In the genomic region with DNA sequence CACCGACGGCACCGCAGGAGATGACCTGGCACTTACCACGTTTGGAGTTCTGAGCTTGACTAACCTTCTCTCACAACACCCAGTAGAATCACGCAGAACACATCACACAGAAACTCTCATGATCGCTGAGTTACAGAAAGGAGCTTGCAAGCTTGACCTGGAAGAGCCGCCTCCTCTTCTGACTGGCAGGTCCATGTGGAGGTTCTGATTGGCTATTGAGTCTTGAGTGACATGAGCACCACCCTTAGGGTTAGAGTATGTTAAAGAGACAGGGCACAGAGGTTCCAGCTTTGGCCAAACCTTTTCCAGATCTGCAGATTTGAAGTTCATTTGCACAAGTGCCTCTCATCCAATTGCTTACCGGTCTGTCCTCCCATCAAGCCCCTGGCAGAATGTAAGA, we compare ENCODE assay signal across 8 mouse cellular contexts. TPM values are rescaled to one million over a fixed set of nuclear protein-coding genes. Genes with fewer than 3 reads are reported as not detected.
DNase-seq lines count a peak whose midpoint lies in the region; ATAC-seq and TF ChIP-seq lines count a peak whose summit lies in the region.
"Not testable (repeated sequence)": the region's sequence is repeated elsewhere in the genome, so short reads cannot be mapped to it uniquely, and the experiment has no call there.

Gene Gm4631 (minus strand): TSS at position 101 of the 400 bp plus-strand sequence.

- H3K9me3 ChIP-seq in embryonic facial prominence, embryonic 11.5 days (replicated peaks; ENCODE audit: control insufficient read depth, low read length); heart, embryonic 16.5 days (replicated peaks; ENCODE audit: control insufficient read depth, low read length); intestine, embryonic 16.5 days (ENCODE audit: control insufficient read depth, low read length): not testable (repeated sequence)

- not testable (repeated sequence) for DNase-seq in adrenal gland, adult 2 months; embryonic facial prominence, embryonic 11.5 days (ENCODE audit: low spot score); gastrocnemius, adult 2 months; left cerebral cortex, postnatal 10 days (ENCODE audit: extremely low spot score in 1 of 2, low spot score in 2 of 2)

- not testable (repeated sequence) for H3K9ac ChIP-seq in embryonic facial prominence, embryonic 11.5 days (replicated peaks; ENCODE audit: low read length); heart, embryonic 16.5 days (ENCODE audit: low read length); intestine, embryonic 16.5 days (ENCODE audit: low read depth, low read length)

- WGBS in embryonic facial prominence, embryonic 11.5 days: no CpG with 5 or more reads among the region's 8 CpGs
- WGBS in heart, embryonic 16.5 days: no CpG with 5 or more reads among the region's 8 CpGs
- no CpG with 5 or more reads among the region's 8 CpGs for WGBS in intestine, embryonic 16.5 days
- WGBS in macrophage (ENCODE audit: missing documents): no CpG with 5 or more reads among the region's 8 CpGs

- not testable (repeated sequence) for H3K4me3 ChIP-seq in embryonic facial prominence, embryonic 11.5 days (ENCODE audit: low read depth, low read length); gastrocnemius, adult 2 months; heart, embryonic 16.5 days (ENCODE audit: low read length); intestine, embryonic 16.5 days (ENCODE audit: low read length); macrophage (ENCODE audit: inconsistent target)

- H3K27ac ChIP-seq in embryonic facial prominence, embryonic 11.5 days (replicated peaks; ENCODE audit: low read depth, low read length); gastrocnemius, adult 2 months; heart, embryonic 16.5 days (ENCODE audit: low read length); intestine, embryonic 16.5 days (ENCODE audit: low read length); macrophage: not testable (repeated sequence)

- H3K4me2 ChIP-seq in embryonic facial prominence, embryonic 11.5 days (ENCODE audit: low read depth, low read length); heart, embryonic 16.5 days (ENCODE audit: low read depth, low read length); intestine, embryonic 16.5 days (ENCODE audit: low read depth, low read length): not testable (repeated sequence)

- not testable (repeated sequence) for H3K79me2 ChIP-seq in macrophage (ENCODE audit: inconsistent target)

- H3K4me1 ChIP-seq in embryonic facial prominence, embryonic 11.5 days (ENCODE audit: control insufficient read depth, insufficient read depth, low read length); heart, embryonic 16.5 days (ENCODE audit: control insufficient read depth, insufficient read depth, low read length); intestine, embryonic 16.5 days (ENCODE audit: control insufficient read depth, insufficient read depth, low read length): not testable (repeated sequence)

- intact Hi-C loops in gastrocnemius, adult 2 months (cut with DNase I); left cerebral cortex, postnatal 10 days (cut with DNase I): not testable (repeated sequence)

- ATAC-seq in embryonic facial prominence, embryonic 11.5 days (replicated peaks; ENCODE audit: insufficient number of reproducible peaks, low FRiP score, low TSS enrichment, low read depth); heart, embryonic 16.5 days (replicated peaks; ENCODE audit: extremely low read depth, insufficient read depth, low FRiP score); intestine, embryonic 16.5 days; neutrophil, adult 5-6 weeks (ENCODE audit: extremely low read depth, insufficient number of reproducible peaks, low FRiP score, poor library complexity, severe bottlenecking): not testable (repeated sequence)

- not testable (repeated sequence) for TF ChIP-seq CTCF in gastrocnemius, adult 2 months (IDR thresholded peaks at IDR 0.05)

- H3K27me3 ChIP-seq in embryonic facial prominence, embryonic 11.5 days (ENCODE audit: control insufficient read depth, insufficient read depth, low read length); heart, embryonic 16.5 days (ENCODE audit: control insufficient read depth, insufficient read depth, low read length); intestine, embryonic 16.5 days (replicated peaks; ENCODE audit: control insufficient read depth, insufficient read depth, low read length): not testable (repeated sequence)

- H3K36me3 ChIP-seq in embryonic facial prominence, embryonic 11.5 days (replicated peaks; ENCODE audit: control insufficient read depth, insufficient read depth, low read depth, low read length); heart, embryonic 16.5 days (ENCODE audit: control insufficient read depth, insufficient read depth); intestine, embryonic 16.5 days (ENCODE audit: control insufficient read depth, insufficient read depth, low read length); macrophage (ENCODE audit: inconsistent target): not testable (repeated sequence)

RNA-seq across cellular contexts. Expression of gene Gm4631, which starts in this region (rescaled TPM):
- 10 to 100 TPM; 36.0 to 52.4 TPM for total RNA-seq in adrenal gland, adult 2 months (2021)
- 0.27 and 0.29 TPM in 2 replicates for polyA plus RNA-seq in adrenal gland, adult 2 months (2012; rRNA removed)
- 30.0 and 30.5 TPM in 2 replicates for polyA plus RNA-seq in embryonic facial prominence, embryonic 11.5 days (2014; fragmentation: Nextera tagmentation; extraction: Ambion mirVana)
- 10 to 100 TPM; 37.5 to 47.3 TPM for total RNA-seq in gastrocnemius, adult 2 months (2021)
- 10.8 and 11.0 TPM in 2 replicates for polyA plus RNA-seq in heart, embryonic 16.5 days (2015; fragmentation: Nextera tagmentation; extraction: Ambion mirVana)
- polyA plus RNA-seq in intestine, embryonic 16.5 days (2015; fragmentation: Nextera tagmentation; extraction: Ambion mirVana): 12.0 and 12.5 TPM in 2 replicates
- 10 to 100 TPM; 39.8 to 41.5 TPM for total RNA-seq in left cerebral cortex, postnatal 10 days (2021)
- total RNA-seq in macrophage (2018; cell fraction: chromatin; rRNA removed): 100 to 1,000 TPM in 6 of 26 experiments, 10 to 100 TPM in 20; 17.1 to 117 (median 48.0) TPM
- 10 to 100 TPM in 3 of 26 experiments, 1 to 10 TPM in 23; 2.6 to 11.8 (median 6.7) TPM for total RNA-seq in macrophage (2018; cell fraction: cytosol; rRNA removed)
- total RNA-seq in macrophage (2018; cell fraction: nucleus; rRNA removed): 100 to 1,000 TPM in 3 of 26 experiments, 10 to 100 TPM in 21, 1 to 10 TPM in 2; 8.2 to 129 (median 24.6) TPM
- 8.3 to 14.7 TPM (median 10.3 TPM) in 3 replicates for polyA plus RNA-seq in macrophage (2018)
- 15.5 and 16.2 TPM in 2 replicates for total RNA-seq in neutrophil, adult 5-6 weeks (2017)
